Mouse (Mus musculus) erythroblast, embryonic 14.5 days (primary cell): Measurements from ENCODE around the gene Cytip.

Source experiments
- GATA1 ChIP-seq: IDR thresholded peaks from 2 replicates; pipeline ENCODE4 v1.6.1; 2012; ENCODE audit warnings: low read length, inconsistent platforms, mixed read lengths
- TAL1 ChIP-seq: IDR thresholded peaks from 3 replicates; pipeline ENCODE4 v1.6.1; 2012; ENCODE audit warnings: low read length, inconsistent platforms, mixed read lengths

- TF ChIP-seq GATA1: no peak
- no peak for TF ChIP-seq TAL1
Measured at GRCm38 (mm10) chr2:58140531-58140930, 54.8 kb downstream of the Cytip start.
